Mouse (Mus musculus) olfactory bulb, adult 2 months (tissue): ENCODE results near the gene Colgalt1.

Experiments used
- CTCF ChIP-seq: fragments of 200-500 bp; IDR thresholded peaks from 2 replicates; pipeline ENCODE4 v1.5.1; 2012; ENCODE audit warnings: low read depth, mild to moderate bottlenecking, low read length, moderate library complexity; ENCODE audit not compliant: insufficient read depth
- POLR2A ChIP-seq: fragments of 200-500 bp; IDR thresholded peaks from 2 replicates; pipeline ENCODE4 v1.6.1; 2012; ENCODE audit warnings: mild to moderate bottlenecking, low read depth, low read length, moderate library complexity; ENCODE audit not compliant: insufficient read depth

- TF ChIP-seq POLR2A (no peak), CTCF (no peak)
These were observed 13.3 kb upstream of the Colgalt1 start, which contains the start of gene Fam129c for GRCm38 (mm10) chr8:71597451-71597850.
